Mouse (Mus musculus) bone marrow, adult 2 months (tissue): ENCODE measurements at regions not wholly inside any gene's neighbourhood (a gene's known extent, or its start where the extent isn't known, plus 50 kb on each side); places are given as distances from the start of the nearest gene placed in this dataset.

Source experiments
- CTCF ChIP-seq: fragments of 200-500 bp; IDR thresholded peaks from 2 replicates; pipeline ENCODE4 v1.5.1; 2011; ENCODE audit warnings: low read length, control low read depth; ENCODE audit not compliant: control insufficient read depth, insufficient read depth
- POLR2A ChIP-seq: fragments of 200-500 bp; IDR thresholded peaks from 2 replicates; pipeline ENCODE4 v1.6.1; 2011; ENCODE audit warnings: low read depth, mild to moderate bottlenecking, control low read depth, low read length, borderline replicate concordance; ENCODE audit not compliant: control insufficient read depth

DNA sequence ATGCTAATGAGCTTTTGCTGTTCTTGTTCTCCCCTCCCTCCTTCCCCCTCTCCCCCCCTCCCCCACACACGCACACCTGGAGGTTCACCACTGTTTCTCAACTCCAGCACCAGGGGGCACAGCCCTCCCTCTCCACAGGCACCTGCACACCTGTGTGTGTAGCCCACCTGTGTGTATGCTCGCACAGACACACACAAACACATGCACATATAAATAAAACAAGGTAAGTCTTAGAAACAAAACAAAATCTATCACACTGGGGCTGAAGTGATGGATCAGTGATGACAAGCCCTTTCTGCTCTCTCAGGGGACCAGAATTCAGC, 113.9 kb downstream of the Sp3 start:
- TF ChIP-seq CTCF (no peak), POLR2A (no peak)
